Mouse (Mus musculus): ENCODE measurements around the gene Spindoc. TPM values are rescaled to one million over a fixed set of nuclear protein-coding genes. Genes with fewer than 3 reads are reported as not detected.
"Not testable (repeated sequence)": the region's sequence is repeated elsewhere in the genome, so short reads cannot be mapped to it uniquely, and the experiment has no call there.

The Spindoc gene
- total RNA-seq, 4 experiments from 2014 or later: 31.8 to 36.3 (median 33.9) TPM

DNA sequence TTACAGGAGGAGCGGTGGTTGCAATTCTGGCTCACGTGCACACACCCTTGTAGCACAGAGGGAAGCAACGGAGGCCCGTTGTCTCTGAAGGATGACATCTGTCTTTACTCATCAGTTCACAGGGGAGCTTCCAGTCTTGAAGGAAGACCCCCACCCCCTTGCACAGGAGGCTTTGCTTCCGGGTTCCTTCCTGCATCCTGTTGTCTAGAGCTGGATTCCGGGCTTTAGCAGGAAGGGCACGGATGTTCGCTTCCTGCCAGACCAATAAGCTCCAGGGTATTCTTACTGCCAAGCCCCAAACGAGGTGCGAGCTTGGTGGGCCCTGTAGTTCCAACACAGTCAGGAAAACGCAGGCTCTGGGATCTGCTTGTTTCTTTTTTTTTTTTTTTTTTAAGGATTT lies 17.8 kb upstream of the Spindoc start:
- no peak for DNase-seq (ENCODE audit: low spot score in 2 of 2)

DNA sequence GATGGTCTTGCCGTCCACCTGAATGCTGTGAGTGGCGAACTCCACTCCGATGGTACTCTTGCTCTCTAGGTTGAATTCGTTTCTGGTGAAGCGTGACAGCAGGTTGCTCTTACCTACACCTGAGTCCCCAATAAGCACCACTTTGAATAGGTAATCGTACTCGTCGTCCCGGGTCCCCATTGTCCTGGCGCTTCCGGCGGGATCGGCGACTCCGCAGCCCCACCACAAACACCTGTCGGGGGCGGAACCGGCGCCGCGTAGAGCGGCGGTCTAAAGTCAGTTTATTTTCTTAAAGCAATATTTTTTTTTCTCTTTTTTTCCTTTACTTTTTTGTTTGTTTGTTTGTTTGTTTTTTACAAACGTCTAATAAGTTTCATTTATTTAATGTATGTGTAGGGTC lies 16.1 kb upstream of the Spindoc start:
- not testable (repeated sequence) for DNase-seq (ENCODE audit: low spot score in 2 of 2)

DNA sequence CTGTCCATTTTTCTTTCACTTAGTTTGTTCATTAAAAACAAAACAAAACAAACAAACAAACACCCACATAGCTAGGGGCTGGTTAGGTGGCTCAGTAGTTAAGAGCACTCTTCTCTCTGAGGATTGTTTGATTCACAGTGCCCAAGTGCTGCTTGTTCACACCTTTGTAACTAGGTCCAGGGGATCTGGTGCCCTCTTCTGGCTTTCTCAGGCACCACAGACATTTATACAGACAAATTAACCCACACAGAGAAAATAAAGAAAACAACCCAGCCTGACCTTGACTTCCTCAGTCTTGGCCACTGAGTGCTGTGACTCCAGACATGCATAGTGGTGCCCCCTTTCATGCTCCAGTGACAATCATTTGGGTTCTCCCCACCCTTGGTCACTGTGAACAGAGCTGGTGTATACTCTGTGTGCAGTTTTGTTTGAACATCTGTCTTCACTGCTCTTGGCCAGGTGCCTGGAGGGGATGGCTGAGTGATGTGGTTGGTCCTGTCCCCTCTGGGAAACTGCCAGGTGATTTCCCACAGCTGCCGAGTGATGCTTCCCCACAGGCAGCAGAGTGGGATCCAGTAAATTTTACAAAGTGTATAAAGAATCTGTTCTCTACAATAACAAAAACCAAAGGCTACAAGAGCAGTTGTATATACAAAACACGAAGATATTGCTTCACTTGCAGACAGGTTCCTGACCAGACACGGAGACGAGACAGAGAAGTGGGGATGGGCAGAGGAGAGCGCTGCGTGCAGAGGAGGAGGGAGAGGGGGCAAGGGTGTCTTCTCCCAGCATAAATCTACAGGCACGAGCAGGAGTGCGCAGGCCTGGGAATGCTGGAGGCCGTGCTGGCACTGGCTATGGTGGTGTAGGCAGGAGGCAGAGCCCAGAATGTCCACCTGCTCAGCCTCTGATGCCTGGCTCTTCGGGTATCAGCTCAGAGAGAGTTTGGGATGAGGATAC lies 14.4 kb upstream of the Spindoc start:
- DNase-seq (ENCODE audit: low spot score in 2 of 2): not testable (repeated sequence)

DNA sequence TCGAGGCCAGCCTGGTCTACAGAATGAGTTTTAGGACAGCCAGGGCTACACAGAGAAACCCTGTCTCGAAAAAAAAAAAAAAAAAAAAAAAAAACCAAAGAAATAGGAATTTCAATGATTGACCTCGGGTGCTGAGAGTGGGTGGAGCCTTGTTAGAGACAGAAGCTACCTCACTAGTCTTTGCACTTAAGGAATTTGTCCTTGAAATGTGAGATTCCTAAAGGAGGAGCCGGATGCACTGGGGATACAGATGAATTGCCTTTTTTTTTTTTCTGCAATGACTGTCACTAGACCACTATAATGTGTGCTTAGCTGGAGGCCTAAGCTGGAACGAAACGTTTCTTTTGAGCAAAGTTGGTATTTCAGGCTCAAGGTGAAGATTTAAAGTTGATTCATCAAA lies 5.7 kb upstream of the Spindoc start:
- no peak for DNase-seq (ENCODE audit: low spot score in 2 of 2)

DNA sequence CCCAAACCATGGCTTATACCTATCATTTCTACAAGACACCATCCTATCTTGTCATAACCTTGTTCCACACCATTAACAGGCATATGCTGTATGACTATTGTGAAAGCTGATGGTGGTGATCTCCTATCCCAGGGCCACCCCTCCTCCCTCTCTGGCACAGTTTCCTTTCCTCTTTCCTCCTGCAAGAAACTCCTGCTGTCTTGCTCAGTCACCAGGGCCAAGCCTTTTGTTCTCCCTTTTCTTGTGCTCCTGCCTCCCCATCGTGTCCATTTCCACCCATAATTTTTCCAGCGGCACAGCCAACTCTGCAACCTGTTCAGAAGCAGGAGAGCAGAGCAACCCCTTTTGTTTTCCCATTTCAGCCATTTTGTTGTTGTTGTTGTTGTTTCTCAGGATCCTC lies 3.2 kb upstream of the Spindoc start:
- DNase-seq (ENCODE audit: low spot score in 2 of 2): no peak

DNA sequence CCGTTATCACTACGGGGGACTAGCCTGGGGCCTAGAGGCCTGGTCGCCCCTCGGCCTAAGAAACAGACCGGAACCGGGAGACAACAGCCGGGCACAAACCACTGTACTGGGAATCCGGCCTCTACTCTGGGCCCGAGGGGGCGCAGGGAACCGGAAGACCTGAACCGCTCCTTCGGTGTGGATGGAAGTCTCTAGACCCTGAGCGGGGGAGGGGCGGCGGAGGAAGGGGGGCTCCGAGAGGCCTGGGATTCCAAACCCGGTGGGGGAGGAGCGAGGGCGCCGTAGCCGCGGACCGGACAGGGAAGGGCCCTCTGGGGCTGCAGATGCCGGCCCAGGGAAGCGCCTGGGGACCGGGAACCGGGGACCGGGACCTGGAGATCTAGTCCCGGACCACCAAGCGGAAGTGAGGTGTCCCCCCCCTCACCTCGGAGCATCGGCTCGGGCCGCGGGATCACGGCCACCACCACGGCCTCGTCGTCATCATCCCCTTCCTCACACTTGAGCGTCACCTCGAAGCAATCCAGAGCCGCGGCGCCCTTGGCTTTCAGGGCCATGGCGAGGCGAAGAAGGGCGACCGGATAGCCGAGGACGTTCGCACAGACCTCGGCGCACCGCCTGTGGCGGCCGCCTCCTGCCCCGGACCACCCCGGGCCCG lies 419 bp downstream of the Spindoc start:
- peak; percentile 18 to 21 for DNase-seq (ENCODE audit: low spot score in 2 of 2)

DNA sequence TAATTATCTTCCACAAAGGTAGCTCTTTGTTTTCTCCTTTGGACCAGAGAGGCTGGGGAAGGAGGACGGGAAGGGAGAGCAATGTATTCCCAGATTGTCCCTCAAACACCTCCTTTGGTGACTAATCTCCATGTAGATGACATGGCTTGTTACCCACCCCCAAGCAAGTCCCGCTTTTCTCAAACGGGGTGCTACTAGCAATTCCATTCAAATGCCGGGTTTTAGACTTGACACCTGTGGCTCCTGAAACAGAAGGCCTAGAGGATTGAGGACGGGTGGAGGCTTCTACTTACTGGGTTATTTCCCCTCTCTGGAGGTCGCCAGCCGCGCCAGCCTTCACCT lies 917 bp downstream of the Spindoc start:
- no peak for DNase-seq (ENCODE audit: low spot score in 2 of 2)

DNA sequence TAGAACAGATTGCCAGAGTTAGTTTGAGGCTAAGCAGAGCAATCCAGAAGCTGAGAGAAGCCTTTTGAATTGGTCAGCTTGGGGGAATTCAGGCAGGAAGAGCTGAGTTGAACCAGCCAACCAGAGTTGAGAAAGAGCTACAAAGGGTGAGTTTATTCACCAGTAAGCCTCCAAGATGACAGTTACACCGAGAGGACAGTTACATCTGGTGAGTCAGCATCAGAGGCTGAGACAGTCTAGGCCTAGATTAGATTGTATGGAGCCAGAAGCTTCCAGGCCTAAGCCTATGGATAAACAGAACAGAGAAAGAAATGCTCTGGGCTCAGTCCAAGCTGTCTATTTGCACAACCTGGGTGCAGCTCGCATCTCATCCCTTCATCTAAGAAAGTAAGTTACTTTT lies 5.2 kb downstream of the Spindoc start:
- no peak for DNase-seq (ENCODE audit: low spot score in 2 of 2)

DNA sequence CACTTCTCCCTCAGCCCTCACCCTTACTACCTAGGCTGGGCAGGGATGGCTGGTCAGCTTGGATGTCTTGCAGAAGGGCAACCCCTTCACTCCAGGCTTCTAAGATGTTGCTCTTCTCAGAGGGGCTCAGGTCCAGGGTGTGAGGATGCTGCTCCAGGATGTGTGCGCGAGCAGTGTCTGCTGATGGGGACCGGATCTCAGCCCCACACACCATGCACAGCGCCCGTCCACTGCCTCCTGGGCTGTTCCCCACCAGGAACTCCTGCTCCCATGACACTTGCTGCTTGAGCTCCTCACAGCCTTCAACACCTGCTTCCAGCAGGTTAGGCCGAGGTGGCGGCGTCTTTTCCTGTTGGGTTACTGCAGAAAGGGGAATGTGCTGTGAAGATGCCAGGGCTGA lies 8.3 kb downstream of the Spindoc start:
- no peak for DNase-seq (ENCODE audit: low spot score in 2 of 2)

DNA sequence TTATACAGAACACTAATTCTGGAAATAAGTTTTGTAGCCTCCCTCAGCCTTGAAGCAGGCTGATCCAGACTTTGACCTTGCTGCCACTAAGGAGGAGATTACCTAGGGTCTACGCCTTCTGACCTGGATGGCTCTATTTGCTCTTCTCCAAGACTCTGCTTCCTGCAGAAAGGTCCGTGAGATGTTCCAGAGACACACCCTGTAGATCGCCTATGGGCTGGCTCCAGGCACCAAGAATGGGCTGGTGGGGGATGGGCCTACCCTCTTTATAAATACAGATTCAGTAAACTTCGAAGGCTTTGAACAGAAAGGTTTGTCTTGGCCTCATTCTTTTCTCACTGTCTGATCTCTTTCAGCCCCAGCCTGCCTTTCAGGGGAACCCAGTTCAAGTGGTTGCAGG lies 13.3 kb downstream of the Spindoc start:
- not testable (repeated sequence) for DNase-seq (ENCODE audit: low spot score in 2 of 2)

DNA sequence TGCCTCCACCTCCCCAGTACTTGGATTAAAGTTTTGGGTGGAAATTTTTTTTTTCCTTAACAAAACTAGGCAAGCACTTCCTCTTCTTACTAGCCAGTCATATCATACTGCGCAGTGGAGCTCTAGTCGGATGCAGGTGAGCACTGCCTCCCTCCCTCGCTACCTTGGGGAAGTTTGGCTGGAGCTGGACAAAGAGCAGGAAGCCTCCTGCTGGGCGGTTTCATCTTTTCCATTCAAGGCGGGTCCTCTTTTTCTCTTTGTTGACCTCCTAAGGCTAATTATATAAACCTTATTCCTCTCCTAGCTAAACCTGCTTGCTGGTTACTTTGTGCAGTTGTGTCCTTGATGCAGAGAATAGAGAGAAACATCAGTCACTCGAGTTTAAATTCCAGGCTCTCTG lies 29.2 kb downstream of the Spindoc start:
- no peak for DNase-seq (ENCODE audit: low spot score in 2 of 2)

DNA sequence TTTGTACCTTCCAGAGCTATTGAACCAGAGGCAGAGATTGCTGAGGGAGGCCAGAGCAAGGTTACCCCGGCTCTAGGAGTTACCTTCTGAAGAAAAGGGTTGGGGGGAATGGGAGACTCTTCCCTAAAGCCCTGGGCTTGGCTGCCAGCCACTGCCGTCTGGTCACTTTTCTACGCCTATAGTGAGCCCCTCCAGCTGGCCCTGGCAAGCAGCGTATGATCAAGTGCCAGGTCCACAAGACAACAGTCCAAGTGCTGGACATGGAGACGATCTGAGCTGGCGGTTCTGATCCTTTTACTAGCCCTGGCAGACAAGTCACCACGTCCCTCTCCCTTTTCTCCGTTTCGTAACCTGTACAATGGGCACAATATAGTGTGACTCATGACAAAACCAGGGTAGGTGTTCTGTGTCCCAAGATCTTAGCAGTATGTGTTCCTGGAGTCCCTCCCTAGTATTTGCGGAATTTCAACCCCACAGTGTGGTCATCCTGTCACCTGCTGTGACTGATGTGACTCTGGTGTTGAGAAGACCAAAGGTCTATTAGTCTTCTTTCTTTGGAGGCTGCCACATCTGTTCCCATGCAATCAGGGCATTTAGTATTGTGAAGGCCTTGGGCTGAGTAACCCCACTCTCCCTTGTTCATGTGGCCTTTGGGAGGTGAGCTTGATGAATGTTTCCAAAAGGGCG lies 29.8 kb downstream of the Spindoc start:
- no peak for DNase-seq (ENCODE audit: low spot score in 2 of 2)

DNA sequence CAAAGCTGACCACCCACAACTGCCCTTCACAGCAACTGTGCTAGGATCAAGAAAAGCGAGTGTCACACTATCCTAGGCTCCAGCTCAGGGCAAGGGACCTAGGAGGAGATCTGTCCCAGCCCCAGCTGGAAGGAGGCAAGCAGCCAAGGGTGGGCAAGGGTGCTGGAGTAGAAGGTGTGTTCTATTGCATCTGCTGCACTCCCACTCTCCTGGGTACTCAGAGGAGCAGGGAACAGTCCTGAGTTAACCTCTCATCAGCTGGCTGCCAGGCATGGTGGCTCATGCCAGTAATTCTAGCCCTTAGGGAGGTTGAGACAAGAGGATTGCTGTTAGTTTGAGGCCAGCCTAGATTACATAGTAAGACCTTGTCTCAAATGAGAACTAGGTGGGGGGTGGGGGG lies 32.8 kb downstream of the Spindoc start:
- no peak for DNase-seq (ENCODE audit: low spot score in 2 of 2)

DNA sequence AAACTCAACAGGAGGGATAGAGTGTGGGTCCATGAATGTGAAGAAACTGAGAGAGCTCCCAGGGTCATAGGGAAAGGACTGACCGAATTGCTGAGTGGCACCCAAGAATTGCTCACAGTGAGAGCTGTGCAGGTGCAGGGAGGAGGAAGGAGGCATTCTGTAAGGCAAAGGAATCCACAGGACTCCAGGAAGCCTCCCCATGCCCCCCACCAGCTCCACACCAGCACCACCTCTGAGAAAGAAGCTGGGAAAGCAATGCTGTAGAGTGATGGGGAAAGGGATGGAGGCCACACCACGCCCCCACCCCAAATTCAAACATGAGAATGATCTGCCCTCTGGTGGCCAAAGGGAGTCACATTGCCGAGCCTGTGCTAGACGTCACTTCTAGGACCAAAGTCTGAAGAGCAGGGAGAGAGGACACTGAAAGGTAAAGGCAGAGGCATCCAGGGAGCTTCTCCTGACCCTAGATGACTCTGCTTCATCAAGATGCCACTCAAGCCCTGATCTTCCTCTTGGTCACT lies 37.5 kb downstream of the Spindoc start:
- DNase-seq (ENCODE audit: low spot score in 2 of 2): peak in 1 of 2 experiments; percentile 44

DNA sequence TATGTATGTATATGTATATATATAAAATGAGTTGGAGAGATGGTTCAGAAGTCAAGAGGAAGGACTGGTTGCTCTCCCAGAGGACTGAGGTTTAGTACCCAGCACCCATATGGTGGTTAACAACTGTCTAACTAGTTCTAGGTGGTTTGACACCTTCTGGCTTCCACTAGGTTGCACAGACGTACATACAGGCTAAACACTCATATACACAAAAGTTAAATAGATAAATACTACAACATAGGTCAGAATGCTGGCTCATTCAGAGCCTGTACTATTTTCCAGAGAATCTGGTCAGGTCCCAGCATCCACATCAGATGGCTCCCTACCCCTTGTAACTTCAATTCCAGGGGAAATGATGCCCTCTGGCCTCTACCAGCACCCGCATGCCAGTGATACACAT lies 40.1 kb downstream of the Spindoc start:
- DNase-seq (ENCODE audit: low spot score in 2 of 2): no peak

DNA sequence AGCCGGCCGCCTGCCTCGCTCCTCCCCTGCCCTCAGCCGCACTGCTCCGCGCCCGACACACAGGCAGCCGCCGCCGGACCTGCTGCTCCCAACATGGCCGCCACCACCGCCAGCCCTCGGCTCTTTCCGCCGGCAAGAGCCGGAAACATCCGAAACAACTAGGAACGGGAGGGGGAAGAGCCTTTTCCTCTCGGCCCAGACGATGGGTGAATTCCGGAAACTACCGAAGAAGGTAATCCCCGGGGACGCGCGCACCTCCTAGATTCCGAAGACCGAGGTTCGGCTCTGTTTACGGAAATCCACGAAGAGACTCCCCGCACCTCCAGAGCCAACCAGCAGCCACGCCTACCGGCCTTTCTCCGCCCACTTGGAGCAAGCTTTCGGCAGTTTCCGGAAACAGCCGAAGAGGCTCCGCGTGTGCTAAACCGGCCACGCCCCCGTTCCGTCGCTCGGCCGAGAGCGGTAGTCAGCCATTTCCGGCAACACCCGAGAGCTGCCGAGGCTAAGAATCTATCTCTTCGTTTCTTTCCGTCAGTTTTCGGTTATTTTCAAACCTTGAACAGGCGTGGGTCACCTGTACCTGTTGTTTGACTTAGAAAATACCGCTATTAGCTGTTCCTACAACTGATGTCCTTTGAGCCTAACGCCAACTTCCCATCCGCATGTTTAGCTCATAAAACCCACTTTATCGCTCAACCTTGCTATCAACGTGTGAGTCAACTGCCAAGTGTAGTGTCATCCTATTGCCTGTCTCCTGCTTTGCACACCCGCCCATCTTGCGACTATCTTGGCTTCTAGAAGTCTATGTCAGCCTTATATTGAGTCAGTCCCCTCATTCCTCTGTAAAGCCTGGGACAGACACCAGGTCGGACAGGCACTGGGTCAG lies 41.0 kb downstream of the Spindoc start, which contains the start of gene Mark2:
Gene Mark2, minus strand, starts transcription at position 349 of the 886 bp plus-strand sequence.
- DNase-seq (ENCODE audit: low spot score in 2 of 2): peak; percentile 99

DNA sequence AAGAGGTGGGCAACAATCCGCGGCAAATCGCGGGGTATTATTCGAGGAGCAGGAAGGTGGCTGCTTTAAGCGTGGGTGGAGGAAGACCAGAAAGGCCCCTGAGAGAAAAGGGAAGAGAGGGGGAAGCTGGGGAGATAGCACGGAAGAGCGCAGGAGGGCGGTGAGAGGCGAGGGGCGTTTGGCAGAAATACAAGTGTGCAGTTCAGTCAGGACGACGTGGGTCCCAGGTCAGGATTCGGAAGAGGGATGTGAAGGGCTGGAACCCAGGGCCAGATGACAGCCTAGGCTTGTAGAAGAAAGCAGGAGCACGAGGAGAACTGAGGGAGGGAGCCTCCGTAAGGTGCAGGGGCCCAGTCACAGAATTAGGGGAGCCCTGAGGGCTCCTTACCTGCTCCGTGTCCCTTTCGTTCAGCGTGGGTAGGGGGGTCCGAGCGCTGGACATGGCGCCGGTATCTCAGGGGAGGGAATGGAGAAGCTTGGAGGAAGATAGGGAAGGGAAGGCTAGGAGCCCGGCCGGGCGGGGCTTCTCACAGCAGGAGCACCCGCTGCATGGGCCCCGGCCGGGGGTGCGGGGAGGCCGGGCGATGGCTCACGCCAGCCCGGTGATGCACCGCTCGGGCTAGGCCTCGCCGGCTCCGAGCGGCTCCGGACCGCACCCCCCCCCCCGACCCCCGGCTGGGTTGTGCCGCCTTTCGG lies 41.9 kb downstream of the Spindoc start:
- DNase-seq (ENCODE audit: low spot score in 2 of 2): peak; percentile 23 to 33

DNA sequence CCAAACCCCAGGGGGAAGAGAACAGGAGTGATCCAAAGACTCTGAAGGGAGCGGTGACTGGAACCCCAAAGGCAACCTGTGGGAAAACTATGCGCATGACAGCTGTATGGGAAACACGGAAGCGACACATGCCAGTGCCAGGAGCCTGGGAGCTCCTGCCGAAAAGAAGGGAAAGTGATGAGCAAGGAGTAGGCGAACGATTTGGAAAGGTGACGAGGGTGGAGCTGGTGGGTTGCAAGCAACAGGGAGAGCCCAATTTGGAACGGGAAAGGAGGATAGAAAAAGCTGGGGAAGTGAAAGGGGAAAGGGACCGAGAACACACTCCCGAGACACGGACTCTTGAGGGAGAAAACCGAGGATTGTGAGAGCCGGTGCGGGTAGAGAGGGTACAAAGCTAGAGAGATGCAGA lies 42.4 kb downstream of the Spindoc start:
- DNase-seq (ENCODE audit: low spot score in 2 of 2): peak in 1 of 2 experiments; percentile 34

DNA sequence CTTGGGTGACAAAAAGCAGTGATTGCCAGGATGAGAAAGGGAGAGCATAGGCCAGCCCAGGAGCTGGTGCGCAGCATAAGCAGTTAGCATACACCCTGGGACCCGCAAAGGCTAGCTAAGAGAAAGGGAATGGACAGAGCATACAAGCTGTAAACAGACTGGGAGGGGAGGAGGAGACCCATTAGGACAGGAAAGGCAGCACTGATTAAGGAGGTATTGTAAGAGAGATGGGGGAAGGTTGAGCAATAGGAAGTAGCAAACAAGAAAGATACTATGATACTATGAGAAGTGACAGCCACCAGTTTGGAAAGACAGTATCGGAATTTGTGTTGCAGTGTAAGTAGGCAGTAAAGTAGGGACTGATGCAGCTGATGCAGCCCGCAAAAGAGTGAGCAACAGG lies 42.9 kb downstream of the Spindoc start:
- no peak for DNase-seq (ENCODE audit: low spot score in 2 of 2)

DNA sequence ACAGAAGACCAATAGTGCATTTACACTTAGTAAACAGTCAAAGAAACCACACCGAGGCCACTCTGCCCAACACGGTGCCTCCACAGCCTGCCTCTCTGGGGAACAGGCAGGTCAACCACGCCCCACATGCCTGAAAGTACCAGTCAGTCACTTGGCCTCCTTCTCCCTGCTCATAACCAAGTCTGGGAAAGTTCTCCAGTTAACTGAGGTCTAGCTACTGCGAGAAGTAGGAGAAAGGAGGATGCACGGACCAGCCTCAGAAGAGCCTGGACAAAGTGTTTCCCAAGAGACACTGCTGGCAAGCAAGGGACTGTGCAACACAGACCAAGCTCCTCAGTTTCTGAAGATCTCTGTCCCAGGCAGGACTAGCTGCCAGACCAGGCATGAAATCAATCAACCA lies 43.8 kb downstream of the Spindoc start:
- no peak for DNase-seq (ENCODE audit: low spot score in 2 of 2)

Data from layer of hippocampus, adult 8-10 months (tissue).